Mouse (Mus musculus): ENCODE data around the gene Adra1b.

Adra1b gene

DNA sequence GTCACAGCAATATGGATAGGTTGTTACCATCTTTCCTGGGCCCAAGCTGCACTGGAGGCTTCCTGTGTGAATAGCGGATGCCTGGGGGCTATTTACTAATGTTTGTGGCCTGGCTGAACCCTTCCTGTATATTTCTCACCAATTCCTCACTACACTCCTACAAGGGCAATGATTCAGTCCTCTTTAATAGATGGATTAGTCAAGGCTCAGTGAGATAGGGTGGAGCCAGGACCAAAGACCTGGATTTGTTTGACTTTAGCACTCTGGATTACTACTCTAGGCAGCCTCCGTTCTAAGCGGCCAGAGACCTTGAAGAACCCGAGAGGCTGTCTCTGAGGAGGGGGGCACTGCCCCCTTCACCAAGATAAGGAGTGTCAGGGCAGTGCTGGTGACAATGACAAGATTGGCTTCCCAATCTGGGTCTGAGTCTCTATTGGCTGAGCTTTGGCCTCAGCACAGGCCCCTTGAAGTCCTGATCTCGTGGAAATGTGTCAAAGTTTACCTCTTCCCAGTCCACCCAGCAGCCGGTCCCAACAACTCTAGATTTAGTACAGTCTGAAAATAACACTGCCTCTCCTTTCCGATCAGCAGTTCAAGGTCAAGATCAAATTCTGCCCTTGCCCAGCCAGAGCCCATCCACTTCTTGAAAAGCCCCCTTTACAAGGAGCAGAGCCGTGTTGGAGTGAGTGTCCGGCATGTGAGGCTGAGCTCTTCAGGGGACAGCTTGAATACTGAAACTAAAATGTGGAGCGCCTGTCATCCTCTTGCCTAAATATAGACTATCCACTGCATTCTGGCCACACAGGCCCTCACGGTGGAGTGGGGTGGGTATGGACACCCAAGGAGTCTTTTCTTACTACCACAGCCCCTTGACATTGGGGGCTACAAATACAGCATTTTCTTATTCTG, 80.2 kb downstream of the Adra1b start:
- no peak for DNase-seq (ENCODE audit: low spot score)

DNA sequence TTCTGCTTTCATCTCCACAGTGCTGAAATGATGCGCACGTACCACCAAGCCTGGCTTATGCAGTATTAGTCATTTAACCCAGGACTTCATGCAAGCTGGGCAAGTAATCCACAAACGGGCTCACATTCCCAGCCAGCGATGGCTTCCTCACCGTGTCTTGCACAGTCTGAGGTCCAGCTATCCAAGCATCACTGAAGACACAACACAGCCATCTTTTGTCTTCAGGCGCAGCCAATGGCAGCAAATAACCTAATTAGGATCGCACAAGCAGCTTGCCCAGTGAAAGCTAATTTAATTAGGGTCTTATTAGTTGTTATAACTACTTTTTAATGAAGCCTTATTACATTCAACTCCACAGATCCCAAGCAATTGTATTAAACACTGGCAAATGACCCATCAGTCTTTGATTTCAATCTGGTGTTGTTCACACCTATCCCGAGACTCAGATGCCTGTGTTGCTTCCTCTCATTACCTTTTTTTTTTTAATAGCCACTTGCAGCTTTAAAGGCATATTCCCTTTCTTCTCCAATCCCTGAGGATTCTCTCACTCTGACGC, 83.6 kb downstream of the Adra1b start:
- DNase-seq (ENCODE audit: low spot score), result no peak

DNA sequence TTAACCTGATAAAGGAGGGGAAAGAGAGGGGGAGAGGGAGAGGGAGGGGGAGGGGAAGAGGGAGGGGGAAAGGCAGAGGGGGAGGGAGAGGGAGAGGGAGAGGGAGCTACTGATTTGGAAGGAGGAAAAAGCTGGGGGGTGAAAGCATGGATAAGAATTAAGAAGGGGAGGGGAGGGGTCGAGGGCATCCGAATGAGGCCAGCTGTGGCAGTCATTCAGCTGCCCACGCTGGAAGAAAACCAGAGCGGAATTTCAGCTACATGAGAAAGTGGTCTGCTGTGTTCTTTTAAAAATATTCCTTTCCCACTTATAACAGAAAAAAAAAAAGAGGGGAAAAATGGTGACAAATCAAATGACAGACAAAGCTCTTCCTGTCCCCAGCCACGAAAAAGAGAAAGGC, 88.5 kb downstream of the Adra1b start:
- DNase-seq (ENCODE audit: low spot score), result no peak

DNA sequence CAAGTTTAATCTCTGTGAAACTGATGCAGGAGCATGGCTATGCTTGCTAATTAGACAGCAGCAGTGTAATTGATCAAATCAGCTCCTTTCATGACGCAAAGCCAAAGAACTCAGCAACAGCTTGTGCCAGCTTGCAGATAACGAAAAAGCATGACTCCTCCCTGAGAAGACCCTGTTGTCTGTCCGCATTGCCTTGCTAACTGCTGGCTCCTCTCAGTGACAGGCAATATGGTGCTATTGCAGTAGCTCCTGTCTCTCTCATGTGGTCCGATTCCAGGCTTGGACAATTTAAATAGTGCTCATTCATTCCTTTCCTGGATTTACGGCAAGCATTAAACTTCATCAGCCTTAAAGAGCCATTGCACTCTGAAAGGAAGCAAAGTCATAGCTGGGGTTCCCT, 93.3 kb downstream of the Adra1b start:
- no peak for DNase-seq (ENCODE audit: low spot score)

DNA sequence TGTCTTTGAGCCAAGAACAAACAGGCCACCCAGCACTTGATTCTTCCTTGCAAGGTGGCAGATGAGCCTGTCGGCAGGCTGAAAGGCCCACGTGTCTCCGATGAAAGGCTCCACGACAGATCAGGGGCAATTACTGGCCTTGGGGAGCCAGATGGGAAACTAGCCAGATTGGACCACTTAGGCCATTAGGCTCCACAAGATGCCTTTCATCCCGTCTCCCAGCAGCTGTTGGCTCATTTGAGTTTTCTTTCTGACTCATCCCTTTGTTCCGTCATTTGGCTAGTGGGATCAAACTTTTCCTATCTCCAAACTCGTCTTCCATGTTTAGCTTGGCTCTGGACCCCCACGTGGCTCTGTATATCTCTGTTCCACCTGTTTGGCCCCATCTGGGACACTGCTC, 105.0 kb downstream of the Adra1b start:
- DNase-seq (ENCODE audit: low spot score), result no peak

DNA sequence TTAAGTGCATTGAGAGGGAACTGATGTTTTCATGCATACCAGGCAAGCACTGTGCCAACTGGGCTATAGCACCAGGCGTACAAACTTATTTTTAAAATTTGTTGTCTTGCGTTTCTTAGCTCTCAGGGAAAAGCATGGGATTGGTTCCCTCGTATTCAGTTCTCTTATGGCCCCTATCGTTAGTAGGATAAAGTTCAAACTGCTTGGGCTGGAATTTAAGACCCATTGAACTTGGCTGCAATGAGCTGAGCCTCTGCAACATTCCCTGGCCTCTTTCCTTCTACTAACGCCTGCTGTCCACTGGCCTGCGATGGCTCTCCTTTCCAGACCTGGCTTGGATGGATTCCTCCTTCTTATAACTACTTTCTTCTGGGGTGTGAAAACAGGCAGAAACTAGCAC, 110.6 kb downstream of the Adra1b start:
- no peak for DNase-seq (ENCODE audit: low spot score)

DNA sequence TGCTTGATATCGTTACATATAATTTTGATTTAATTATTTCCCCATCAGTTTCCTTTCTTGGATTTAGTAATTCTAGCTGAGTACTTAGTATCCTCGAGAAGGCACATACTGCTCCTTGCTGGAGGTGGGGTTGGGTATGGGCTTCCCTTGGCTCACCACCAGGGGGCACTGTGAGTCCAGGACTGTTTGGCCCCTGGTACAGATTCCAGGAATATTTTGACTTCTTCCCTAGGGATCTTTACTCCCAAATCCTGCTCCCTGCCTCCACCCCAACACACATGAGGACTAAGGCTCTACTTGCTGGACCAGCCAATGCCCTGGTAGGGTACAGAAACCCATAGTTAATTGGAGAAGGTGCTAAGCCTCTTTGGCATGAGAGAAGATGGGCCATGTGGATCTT, 117.2 kb downstream of the Adra1b start:
- peak; percentile 85 for DNase-seq (ENCODE audit: low spot score)

DNA sequence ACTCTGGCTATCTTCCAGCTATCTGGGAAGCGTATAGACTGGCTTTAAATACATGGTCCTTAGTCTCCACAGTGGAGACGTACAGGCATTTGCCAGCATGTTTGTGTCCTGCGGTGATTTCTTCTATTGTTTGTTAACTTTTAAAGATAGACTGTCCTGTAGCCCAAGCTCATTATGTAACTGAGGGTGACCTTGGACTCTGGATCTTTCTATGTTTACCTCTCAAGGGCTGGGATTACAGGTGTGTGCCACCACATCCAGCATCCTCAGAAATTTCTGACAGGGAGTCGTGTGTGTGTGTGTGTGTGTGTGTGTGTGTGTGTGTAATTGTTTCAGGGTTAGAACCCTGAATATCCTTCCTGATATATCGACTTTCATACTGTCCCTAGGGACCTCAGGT, 117.9 kb downstream of the Adra1b start:
- no peak for DNase-seq (ENCODE audit: low spot score)

DNA sequence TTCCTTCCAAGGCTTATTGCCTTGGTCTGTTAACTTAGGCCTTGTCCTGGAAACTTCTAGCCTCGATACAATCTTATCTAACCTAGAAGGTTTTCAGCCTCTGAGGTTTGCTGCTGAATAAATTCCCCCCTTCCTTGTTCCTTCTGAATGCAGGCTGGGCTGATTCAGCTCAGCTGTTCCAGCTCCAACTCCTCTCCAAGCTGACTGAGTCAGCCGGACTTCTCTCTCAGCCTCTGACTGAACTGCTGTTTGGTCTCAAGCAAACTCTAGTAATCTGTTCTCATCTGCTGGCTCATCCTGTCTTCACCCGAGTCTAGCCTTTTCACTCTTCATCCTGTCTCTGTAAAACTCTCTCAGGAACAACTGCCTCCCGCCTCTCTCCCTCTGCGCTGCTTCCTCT, 121.5 kb downstream of the Adra1b start:
- DNase-seq (ENCODE audit: low spot score), result no peak

DNA sequence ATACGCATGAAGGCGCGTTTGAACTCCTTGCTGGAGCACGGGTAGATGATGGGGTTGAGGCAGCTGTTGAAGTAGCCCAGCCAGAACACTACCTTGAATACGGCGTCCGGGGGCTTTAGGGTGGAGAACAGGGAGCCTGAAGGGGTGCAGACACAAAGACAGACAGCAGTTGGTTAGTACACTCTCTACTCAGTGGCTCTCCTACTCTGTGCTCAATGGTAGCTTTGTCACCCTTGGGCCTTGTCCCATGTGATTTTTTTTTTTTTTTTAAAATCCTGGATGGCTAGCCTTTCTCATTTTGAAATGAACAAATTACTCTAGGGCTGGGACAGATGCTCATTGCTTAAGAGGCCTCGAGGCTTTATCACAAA, 124.7 kb downstream of the Adra1b start:
- DNase-seq (ENCODE audit: low spot score), result no peak

DNA sequence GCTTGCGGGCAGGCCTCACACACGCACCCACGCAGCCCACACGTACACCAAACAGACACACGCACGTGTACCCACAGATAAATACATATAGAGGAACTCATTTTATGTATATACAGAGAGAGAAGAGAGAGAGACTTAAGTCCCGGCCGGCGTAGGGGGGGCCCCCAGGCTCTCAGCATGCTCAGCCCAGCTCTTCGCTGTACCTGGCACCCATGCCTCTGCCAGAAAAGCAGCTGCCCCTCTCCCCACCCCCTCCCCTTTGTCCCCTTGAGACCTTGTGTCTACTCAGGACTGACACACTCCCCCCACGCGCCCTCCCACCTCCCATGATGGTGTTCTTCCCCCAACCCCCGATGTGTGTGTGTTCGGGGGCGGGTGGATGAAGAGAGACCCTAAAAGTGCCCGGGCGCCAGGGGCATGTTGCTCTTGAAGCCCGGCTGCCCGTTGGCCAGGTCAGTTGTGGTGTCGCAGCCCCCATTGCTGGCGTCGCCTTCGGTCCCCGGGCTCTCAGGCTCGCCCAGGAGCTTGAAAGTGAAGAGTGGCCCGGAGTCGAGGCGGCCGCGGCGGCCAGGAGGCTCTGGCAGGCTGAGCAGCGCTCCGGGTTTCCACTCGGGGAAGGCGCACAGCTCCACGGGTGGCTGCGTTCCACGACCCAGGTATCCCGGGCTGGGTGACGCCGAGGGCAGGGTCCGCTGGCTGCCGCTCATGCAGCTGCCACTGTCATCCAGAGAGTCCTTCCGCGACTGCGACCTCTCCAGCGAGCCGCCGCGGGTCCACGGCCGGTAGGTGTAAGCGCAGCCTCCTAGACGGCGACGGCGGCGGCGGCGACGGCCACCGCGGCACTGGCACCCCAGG, 125.3 kb downstream of the Adra1b start:
- DNase-seq (ENCODE audit: low spot score), result no peak

DNA sequence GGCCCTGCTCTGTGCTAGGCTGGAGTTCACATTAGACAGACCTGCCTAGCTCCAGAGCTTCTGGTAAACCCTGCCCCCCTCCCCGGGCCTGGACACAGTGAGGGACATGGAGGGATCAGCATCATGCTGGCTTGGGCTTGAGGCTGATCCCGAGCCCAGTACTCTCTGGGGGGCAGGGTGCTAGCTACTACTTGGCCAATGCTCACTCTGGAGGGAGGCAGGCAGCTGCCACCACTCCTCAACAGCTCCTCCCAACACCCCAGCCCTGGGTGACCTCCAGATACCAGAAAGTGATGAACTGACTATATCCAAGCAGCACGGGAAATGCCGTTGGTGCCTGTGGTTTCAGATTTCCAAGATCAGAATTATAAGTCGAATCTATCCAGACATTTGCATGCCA, 127.3 kb downstream of the Adra1b start:
- no peak for DNase-seq (ENCODE audit: low spot score)

DNA sequence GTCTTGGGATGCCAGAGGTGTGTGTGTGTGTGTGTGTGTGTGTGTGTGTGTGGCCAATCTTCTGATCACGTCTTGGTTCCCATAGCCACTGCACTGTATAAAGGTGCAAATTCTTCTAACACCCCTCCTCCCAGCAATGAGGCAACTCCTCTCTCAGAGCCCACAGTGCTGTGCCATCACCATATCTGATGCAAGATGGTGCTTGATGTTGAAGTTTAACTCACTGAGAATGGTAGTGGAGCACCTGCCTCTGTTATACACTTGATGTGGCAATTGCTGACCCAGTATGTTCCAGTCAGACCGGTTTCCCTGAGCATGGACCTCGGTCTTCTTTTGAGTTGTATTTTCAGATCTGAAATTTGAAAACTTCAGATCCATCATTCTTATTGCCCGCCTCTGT, 130.9 kb downstream of the Adra1b start:
- no peak for DNase-seq (ENCODE audit: low spot score)

DNA sequence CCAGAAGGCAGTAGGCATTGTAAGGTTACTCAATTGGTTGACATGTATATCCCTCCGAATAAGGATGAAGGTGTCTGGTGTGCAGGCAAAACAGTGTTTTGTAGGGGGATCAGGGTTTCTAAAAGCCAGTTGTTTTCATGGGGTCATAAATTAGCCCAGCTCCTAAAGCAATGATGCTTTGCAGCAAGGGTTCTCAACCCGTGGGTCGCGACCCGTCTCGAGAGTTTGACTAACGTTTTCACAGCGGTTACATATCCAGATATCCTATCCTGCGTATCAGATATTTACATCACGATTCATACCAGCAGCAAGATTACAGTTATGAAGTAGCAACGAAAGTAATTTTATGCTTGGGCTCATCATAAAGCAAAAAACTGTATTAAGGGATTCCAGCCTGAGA, 133.3 kb downstream of the Adra1b start:
- DNase-seq (ENCODE audit: low spot score), result no peak

DNA sequence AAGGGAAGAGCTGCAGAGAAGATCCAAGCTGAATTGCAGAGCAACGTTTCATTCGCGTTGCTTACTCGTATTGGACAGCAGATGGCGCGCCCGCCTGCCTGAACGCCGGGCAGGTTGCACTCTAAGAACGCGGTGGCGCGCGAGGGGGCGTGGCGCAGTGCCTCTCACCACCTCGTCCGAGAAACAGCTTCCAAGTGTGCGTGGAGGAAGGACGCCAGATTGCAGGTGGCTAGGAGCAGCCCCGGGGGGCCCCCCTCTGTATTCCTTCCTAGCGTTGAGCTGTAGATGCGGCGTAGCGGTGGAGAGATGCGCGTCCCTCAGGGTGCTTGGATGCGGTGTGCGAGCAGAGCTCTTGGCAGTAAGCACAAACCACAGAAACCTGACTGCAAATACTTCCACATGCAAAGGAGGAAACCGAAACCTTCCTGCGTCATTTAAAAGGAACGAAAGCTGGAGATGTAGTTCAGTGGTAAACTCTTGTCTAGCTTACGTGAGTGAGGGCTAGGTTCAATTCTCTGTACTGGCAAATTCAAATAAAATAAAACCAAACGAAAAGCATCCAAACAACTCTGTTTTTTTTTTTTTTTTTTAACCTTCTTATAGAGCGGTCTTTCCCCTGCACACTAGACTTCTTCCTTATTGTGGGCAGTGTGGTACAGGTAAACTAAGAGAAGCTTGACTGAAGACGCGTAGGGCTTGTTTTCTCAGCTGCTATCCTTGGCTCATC, 133.9 kb downstream of the Adra1b start:
- DNase-seq (ENCODE audit: low spot score), result peak; percentile 71

DNA sequence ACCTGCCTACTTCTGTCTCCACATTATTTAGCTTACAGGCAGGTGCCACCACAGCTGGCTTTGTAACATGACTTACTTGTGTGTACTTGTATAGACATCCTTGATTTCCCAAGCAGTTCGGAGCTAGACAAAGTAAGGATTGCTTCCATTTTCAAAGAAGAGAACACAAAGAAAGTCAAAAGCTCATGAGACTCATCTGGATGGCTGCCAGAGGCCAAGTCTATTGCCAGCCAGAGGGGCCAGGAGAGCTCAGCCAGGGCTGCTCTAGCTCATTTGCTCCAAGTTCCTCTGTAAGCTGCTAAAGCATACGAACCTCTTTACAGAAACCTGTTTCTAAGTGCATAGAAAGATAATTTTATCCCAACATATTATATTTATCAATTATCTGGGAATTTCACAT, 142.6 kb downstream of the Adra1b start:
- DNase-seq (ENCODE audit: low spot score), result peak; percentile 43

DNA sequence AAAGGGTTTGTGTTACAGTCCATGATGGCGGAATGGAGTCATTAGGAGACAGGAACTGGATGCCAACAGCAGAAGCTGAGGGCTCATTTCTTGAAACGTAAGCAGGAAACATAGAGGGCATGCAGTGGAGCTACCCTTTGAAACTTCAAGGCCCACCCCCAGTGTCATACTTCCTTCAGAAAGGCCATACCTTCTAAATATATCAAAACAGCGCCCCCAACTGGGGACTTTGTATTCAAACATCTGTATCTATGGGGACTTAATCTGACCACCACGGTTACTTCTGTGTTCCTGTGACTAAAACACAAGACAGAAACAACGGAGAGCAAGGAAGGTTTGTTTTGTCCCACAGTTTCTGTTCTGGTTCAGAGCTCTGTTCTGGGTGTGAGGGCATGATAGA, 145.6 kb downstream of the Adra1b start:
- DNase-seq (ENCODE audit: low spot score), result no peak

DNA sequence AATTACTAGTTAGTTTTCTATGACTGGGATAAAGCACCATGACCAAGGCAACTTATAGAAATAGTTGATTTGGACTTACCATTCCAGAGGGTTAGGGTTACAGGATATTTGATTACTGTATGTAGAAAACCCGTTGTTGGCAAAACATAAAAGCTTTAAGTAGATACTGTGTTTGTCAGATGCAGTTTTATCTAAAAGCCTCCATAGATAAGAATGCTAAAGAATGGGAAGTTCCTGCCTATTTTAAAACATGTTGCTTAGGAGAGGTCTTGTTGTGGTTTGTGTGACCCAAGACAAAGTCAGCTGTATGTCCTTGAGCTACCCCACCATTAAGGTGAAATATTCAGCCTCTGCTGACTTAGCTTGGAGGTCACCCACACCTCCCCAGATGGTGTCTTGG, 146.4 kb downstream of the Adra1b start:
- no peak for DNase-seq (ENCODE audit: low spot score)

DNA sequence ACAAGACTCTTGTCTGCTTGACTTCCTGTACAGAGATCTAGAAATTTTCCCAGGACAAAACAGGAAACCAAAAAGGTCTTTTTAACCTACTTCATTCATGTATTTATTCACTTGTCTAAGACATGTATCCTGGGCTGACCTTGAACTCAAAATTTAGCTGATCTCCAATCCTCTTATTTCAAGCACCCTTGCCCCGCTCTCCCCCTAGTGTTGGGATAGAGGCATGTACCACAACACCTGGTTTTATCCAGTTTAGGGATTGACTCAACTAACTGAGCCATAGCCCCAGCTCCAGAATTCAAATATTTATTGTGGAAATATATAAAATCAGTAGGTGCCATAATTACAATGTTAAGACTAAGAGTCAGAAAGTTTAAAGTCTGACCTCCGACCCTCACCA, 149.5 kb downstream of the Adra1b start:
- DNase-seq (ENCODE audit: low spot score), result no peak

DNA sequence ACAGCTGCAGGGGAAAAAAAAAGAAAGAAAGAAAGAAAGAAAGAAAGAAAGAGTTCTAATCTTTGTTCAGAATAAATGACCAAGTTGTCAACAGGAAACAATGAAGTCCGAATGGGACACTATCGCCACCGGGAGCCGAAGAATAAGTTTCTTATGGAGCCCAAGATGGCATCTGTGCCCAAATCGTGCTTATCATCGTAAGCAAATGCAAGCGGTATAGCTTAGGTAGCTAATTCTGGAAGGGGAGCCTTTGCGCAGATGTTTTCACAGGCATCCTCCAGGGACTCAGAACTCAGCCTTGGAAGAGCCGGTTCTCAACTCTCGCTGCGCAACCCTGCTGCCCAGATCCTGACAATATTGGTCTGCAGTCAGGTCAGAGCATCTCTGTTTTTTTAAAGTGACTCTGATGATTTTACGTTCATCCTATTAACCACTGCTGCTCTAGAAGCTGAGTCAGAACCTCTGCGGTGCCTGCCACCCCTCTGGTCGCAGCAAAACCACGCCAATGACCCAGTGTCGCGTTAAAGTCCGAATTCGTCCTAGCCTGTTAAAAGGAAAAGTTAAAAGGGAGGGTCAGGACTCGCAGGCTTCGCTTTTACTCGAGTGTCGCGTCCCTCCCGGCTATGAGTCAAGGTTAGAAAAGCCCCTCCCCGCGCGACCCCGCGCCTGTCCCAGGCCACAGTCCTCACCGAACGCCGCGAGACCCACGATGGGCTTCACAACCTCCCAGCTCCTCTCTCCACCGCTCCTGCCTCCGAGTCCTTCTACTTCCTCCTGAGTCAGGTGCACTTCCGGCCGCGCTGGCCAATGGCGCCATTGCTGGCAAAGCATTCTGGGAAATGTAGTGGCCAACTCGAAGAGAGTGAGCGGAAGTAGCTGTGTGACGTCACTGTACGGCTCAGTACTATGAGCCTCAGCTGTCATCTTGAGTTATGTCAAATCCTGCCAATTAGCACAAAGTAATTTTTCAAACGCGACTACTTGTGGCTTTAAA, 153.5 kb downstream of the Adra1b start, which contains the start of gene Ttc1:
Gene Ttc1, minus strand, starts transcription at position 776 of the 994 bp plus-strand sequence.
- peak; percentile 99 for DNase-seq (ENCODE audit: low spot score)

DNA sequence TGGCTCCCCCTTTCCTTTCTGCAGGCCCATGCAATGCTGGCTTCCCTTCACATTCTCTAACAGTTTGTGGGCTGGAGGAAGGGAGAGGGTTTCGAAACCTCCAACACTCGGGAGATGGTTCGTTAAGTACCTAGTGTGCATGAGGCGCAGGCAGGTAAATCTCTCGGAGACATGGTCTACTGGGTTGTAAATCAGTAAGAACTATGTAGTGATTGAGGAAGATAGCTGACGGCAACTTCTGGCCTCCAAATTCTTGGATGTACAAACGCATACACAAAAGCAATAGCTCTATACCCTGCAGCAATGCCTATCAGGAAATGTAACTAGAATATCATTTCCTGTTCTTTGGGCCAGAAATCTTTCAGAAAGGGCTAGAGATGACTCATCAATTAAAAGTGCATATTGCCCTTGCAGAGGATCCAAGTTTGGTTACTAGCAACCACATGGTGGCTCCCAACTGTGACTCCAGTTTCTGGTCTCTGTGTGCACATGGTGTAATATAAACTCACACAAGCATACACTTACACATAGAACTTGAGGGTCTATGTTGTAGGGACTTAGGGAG, 172.2 kb downstream of the Adra1b start:
- DNase-seq (ENCODE audit: low spot score), result peak; percentile 53

Data from adipocyte (in vitro differentiated cells).